Mouse (Mus musculus): ENCODE data around the gene Calcb. TPM values are rescaled to one million over a fixed set of nuclear protein-coding genes. Genes with fewer than 3 reads are reported as not detected.
"Not testable (repeated sequence)": the region's sequence is repeated elsewhere in the genome, so short reads cannot be mapped to it uniquely, and the experiment has no call there.

Calcb gene
- not detected in 2 replicates for polyA plus RNA-seq (2016; fragmentation: Nextera tagmentation; extraction: Ambion mirVana)

DNA sequence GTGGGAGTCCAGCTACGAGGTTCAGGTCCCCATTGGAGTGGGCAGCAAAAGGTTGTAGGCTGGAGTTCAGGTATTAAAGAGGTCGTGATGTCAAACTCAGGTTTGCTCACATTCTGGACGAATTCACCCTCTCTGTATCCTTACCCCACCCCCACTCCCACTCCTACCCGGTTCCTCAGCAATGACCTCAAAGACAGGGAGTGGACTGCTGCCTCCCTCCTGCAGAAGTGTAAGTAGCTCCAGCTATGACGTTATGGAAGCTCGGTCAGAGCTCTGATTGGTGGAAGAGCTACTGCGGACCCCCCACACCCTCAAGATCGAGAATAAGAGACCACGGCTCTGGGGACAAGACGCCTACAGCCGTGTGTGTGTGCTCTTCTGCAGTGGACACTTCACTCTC is at the start of gene Calcb:
Gene Calcb, plus strand, starts transcription at position 344 of the 400 bp plus-strand sequence.
- Histone ChIP-seq H3K36me3 (no peaks in the 10 kb centered on the region), H3K27ac (no peak within 1 kb of the TSS), H3K9me3 (replicated peaks) (no peaks in the 10 kb centered on the region), H3K4me1 (peaks cover 17% of the 10 kb centered on the region), H3K27me3 (ENCODE audit: low read depth, poor library complexity, severe bottlenecking) (peaks cover 51% of the 10 kb centered on the region), H3K4me3 (peak within 1 kb of the TSS; percentile 15; the same call in 1 of the 2 replicates)
- DNase-seq (ENCODE audit: low spot score), result no peak
- WGBS, result 7% methylated on average over 11 of the region's 11 CpGs

DNA sequence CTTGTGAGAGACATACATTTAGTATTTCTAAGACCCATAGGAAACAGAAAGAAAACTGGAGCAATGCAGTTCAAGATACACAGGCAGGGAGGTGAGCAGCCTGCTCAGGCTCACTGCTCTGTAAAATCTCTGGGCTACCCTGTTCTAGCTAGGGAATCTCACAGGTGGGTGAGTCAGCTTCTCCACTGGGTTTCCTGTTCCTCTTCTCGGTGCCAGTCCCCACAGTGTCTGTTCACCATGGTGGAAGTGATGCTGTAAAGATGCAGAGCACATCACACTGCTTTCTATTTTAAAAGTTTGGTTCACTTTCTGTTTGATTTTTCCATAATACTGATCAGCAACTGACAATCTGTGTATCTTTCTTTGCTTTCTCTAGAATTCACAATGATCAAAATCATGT is 47.0 kb upstream of the Calcb start:
- no peak for DNase-seq (ENCODE audit: low spot score)
- Histone ChIP-seq H3K27me3 (ENCODE audit: low read depth, poor library complexity, severe bottlenecking) (no peaks in the 10 kb centered on the region), H3K4me3 (no peak overlapping the region), H3K36me3 (no peaks in the 10 kb centered on the region), H3K27ac (no peak overlapping the region), H3K4me1 (no peaks in the 10 kb centered on the region), H3K9me3 (replicated peaks) (no peaks in the 10 kb centered on the region)
- WGBS, result 70% methylated on average over 1 of the region's 1 CpGs

DNA sequence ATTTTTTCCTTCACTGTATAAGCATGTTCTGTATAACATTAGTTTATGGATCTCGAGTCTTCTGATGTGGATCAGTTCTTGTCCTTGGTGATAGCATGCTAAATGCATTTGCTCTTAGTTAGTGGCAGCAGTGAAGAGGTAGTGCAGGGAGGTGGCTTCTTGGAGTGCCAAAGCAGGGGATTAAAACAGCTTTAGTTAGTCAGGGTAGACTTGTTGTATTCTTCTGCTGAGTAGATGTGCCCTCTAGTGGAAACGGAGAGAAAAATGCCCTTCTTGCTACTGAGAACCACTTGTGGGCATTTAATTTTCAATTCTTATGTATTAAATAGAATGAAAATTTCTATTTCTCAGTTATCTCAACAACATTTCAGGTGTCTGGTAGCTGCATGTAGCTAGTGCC is 45.7 kb upstream of the Calcb start:
- Histone ChIP-seq H3K9me3 (replicated peaks) (no peaks in the 10 kb centered on the region), H3K27me3 (ENCODE audit: low read depth, poor library complexity, severe bottlenecking) (no peaks in the 10 kb centered on the region), H3K4me1 (no peaks in the 10 kb centered on the region), H3K4me3 (no peak overlapping the region), H3K27ac (no peak overlapping the region), H3K36me3 (no peaks in the 10 kb centered on the region)
- WGBS, result 27% methylated on average over 2 of the region's 2 CpGs
- DNase-seq (ENCODE audit: low spot score), result no peak

GRCm38 (mm10) chr7:114692339-114692738 is 26.1 kb upstream of the Calcb start:
- Histone ChIP-seq H3K27me3 (ENCODE audit: low read depth, poor library complexity, severe bottlenecking) (no peaks in the 10 kb centered on the region), H3K9me3 (replicated peaks) (no peaks in the 10 kb centered on the region), H3K4me3 (no peak overlapping the region), H3K4me1 (no peaks in the 10 kb centered on the region), H3K27ac (no peak overlapping the region), H3K36me3 (no peaks in the 10 kb centered on the region)
- no peak for DNase-seq (ENCODE audit: low spot score)

DNA sequence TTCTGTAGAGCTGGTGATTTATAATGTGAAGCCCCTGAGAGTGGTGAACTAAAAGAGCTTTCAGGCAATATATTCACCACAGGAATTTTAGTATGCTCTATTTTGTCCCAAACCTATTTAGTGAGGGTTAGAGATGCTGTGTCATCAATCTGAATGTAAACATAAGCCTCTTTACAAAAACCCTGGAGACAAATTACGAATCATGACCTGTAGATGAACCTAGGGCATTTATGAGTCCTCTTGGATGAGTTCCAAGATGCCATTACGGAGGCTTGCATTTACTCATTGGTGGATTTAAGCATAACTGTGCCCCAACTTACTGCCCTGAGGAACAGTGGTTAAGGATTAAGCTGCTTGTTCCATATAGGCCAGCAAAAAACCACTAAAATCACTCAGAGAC is 17.6 kb upstream of the Calcb start:
- Histone ChIP-seq H3K36me3 (no peaks in the 10 kb centered on the region), H3K27me3 (ENCODE audit: low read depth, poor library complexity, severe bottlenecking) (no peaks in the 10 kb centered on the region), H3K4me3 (no peak overlapping the region), H3K9me3 (replicated peaks) (no peaks in the 10 kb centered on the region), H3K27ac (no peak overlapping the region), H3K4me1 (no peaks in the 10 kb centered on the region)
- WGBS, result 83% methylated on average over 2 of the region's 2 CpGs
- DNase-seq (ENCODE audit: low spot score), result no peak

DNA sequence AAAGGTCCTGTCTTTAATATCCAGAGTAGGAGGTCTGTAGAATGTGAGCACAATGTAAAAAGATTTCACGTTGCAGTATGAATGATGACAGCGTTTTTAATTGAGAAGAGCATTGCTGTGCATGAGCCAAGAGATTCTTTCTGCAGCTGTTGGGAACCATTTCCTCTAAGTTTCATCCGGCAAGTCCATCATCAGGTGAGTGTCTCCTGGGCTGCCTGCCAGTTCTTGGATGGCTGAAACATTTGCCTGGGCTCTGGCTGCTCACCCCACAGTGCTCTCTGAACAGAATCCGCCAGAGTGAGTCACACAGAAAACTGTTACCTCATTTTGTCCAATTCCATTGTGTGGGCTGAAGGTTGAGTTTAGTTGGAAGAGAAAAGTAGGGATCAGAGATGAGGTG is 11.7 kb upstream of the Calcb start:
- DNase-seq (ENCODE audit: low spot score), result no peak
- Histone ChIP-seq H3K27me3 (ENCODE audit: low read depth, poor library complexity, severe bottlenecking) (no peaks in the 10 kb centered on the region), H3K4me3 (no peak overlapping the region), H3K27ac (no peak overlapping the region), H3K36me3 (no peaks in the 10 kb centered on the region), H3K9me3 (replicated peaks) (no peaks in the 10 kb centered on the region), H3K4me1 (no peaks in the 10 kb centered on the region)
- 88% methylated on average over 4 of the region's 4 CpGs for WGBS

DNA sequence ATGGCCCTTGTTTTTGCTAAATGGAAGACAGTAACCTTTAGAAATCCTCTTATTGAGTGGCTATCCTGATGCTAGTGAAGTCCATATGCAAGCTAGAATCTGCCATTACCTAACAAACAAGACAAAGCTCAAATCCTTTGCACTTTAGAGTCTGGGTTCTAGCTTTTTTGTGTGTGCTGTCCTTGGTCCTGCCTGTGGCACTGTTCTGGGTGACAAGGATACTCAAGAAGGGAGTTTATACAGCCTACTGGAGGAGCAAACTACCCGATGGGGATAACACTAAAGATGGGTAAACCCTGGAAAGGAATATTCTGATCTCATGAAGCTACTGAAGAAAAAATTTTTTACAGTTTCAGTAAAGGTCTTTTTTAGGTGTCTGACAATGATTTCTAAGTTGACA is 11.0 kb upstream of the Calcb start:
- H3K4me1 ChIP-seq, result no peaks in the 10 kb centered on the region
- no peak overlapping the region for H3K4me3 ChIP-seq
- H3K9me3 ChIP-seq (replicated peaks), result no peaks in the 10 kb centered on the region
- DNase-seq (ENCODE audit: low spot score), result no peak
- 81% methylated on average over 1 of the region's 1 CpGs for WGBS
- H3K36me3 ChIP-seq, result no peaks in the 10 kb centered on the region
- H3K27ac ChIP-seq, result no peak overlapping the region
- no peaks in the 10 kb centered on the region for H3K27me3 ChIP-seq (ENCODE audit: low read depth, poor library complexity, severe bottlenecking)

GRCm38 (mm10) chr7:114710419-114710818 is 8.0 kb upstream of the Calcb start:
- 93% methylated on average over 2 of the region's 2 CpGs for WGBS
- Histone ChIP-seq H3K27me3 (ENCODE audit: low read depth, poor library complexity, severe bottlenecking) (no peaks in the 10 kb centered on the region), H3K27ac (no peak overlapping the region), H3K36me3 (no peaks in the 10 kb centered on the region), H3K9me3 (replicated peaks) (no peaks in the 10 kb centered on the region), H3K4me3 (no peak overlapping the region), H3K4me1 (no peaks in the 10 kb centered on the region)
- no peak for DNase-seq (ENCODE audit: low spot score)

- DNase-seq (ENCODE audit: low spot score), result no peak
- Histone ChIP-seq H3K9me3 (replicated peaks) (no peaks in the 10 kb centered on the region), H3K4me1 (peaks cover under 1% of the 10 kb centered on the region; the same call in 1 of the 2 replicates), H3K36me3 (no peaks in the 10 kb centered on the region), H3K4me3 (no peak overlapping the region), H3K27me3 (ENCODE audit: low read depth, poor library complexity, severe bottlenecking) (peaks cover 12% of the 10 kb centered on the region), H3K27ac (no peak overlapping the region)
- 80% methylated on average over 1 of the region's 1 CpGs for WGBS
These were observed 5.9 kb upstream of the Calcb start for GRCm38 (mm10) chr7:114712523-114712922.

DNA sequence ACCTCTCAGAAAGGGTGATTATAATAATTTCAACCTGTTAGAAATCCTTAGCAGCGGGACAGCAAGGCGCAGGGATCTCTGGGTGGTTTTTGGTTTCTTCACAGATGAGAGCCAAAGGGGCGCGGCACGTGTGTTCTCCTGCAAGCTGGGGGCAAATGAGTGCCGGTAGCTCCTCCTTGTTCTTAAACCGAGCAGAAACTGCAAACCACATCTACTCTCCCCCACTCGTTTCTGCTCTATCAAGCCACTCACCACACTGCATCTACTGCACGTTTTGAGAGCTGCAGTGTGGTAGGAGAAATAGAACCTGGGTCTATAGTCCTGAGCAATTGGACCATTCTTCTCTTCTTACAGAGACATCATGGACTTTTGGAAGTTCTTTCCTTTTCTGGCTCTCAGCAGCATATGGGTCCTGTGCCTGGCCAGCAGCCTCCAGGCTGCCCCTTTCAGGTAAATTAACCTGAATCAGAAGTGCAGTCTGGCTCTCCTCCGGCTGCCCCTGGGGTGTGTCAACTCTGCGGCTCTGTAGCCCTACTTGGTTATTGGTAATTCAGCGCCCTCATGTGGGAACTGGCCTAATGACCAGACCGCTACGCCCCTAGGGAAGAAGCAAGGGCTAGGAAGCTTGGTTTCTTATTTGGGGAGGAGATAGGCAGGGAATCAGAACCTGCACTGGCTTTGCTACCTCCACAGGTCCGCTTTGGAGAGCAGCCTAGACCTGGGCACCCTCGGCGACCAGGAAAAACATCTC is 1.1 kb downstream of the Calcb start:
- WGBS, result 3% methylated on average over 17 of the region's 17 CpGs
- Histone ChIP-seq H3K9me3 (replicated peaks) (no peaks in the 10 kb centered on the region), H3K27ac (no peak overlapping the region), H3K36me3 (no peaks in the 10 kb centered on the region), H3K4me1 (peaks cover 17% of the 10 kb centered on the region), H3K4me3 (peak overlapping the region; percentile 15; the same call in 1 of the 2 replicates), H3K27me3 (ENCODE audit: low read depth, poor library complexity, severe bottlenecking) (peaks cover 51% of the 10 kb centered on the region)
- DNase-seq (ENCODE audit: low spot score), result peak; percentile 52

DNA sequence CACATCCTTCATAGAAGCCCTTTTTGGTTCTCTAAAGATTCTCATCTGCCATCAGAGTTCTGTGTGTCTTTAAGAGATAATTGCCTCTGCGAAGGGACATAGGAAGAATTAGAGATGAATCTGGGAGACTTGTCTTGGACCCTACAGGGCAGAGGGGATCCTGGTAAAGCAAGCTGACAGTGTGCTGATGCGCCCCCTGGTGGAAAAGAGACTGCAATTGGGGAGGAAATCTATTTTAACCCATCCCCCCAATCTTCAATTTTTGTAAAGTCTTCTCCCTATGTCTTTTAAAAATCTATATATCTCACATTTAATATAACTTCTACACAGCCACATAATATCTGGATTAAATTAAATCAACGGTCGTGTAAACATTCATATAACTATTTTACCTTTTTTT is 11.3 kb downstream of the Calcb start:
- not testable (repeated sequence) for DNase-seq (ENCODE audit: low spot score); H3K36me3 ChIP-seq; H3K4me1 ChIP-seq; H3K4me3 ChIP-seq; H3K27me3 ChIP-seq (ENCODE audit: low read depth, poor library complexity, severe bottlenecking); H3K27ac ChIP-seq; H3K9me3 ChIP-seq (replicated peaks)
- WGBS, result 65% methylated on average over 4 of the region's 4 CpGs

- 83% methylated on average over 6 of the region's 6 CpGs for WGBS
- H3K4me3 ChIP-seq, result no peak overlapping the region
- no peaks in the 10 kb centered on the region for H3K36me3 ChIP-seq
- H3K27ac ChIP-seq, result no peak overlapping the region
- no peaks in the 10 kb centered on the region for H3K27me3 ChIP-seq (ENCODE audit: low read depth, poor library complexity, severe bottlenecking)
- H3K4me1 ChIP-seq, result no peaks in the 10 kb centered on the region
- H3K9me3 ChIP-seq (replicated peaks), result no peaks in the 10 kb centered on the region
- no peak for DNase-seq (ENCODE audit: low spot score)
These were observed 12.7 kb downstream of the Calcb start for GRCm38 (mm10) chr7:114731175-114731574.

DNA sequence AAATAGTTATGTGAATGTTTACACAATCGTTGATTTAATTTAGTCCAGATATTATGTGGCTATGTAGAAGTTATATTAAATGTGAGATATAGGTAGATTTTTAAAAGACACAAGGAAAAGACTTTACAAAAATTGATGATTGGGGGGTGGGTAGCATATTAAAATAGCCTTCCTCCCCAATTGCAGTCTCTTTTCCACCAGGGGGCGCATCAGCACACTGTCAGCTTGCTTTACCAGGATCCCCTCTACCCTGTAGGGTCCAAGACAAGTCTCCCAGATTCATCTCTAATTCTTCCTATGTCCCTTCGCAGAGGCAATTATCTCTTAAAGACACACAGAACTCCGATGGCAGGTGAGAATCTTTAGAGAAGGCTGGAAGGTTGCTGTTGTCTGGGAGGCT is 13.3 kb downstream of the Calcb start:
- not testable (repeated sequence) for H3K9me3 ChIP-seq (replicated peaks); H3K4me3 ChIP-seq; H3K36me3 ChIP-seq; DNase-seq (ENCODE audit: low spot score); H3K4me1 ChIP-seq; H3K27ac ChIP-seq; H3K27me3 ChIP-seq (ENCODE audit: low read depth, poor library complexity, severe bottlenecking)
- WGBS, result 43% methylated on average over 4 of the region's 4 CpGs

DNA sequence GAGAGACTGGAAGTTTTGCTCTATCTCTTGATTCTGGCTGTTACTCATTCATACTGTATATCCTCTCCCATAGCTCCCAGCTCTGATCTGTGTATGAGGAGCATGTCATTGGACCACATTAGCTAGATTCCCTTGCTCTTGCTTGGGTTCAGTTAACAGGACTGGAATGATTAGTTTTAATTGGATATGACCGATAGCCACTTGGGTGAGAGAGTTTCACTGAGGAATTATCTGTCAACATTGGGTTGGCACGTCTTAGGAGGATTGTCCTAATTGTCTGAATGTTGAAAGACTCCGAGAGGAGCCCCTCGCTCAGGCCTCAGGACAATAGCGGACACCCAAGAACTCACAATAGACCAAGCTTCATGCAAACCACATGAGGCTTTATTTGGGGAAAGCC is 17.8 kb downstream of the Calcb start:
- no peak overlapping the region for H3K4me3 ChIP-seq
- DNase-seq (ENCODE audit: low spot score), result no peak
- no peaks in the 10 kb centered on the region for H3K9me3 ChIP-seq (replicated peaks)
- H3K4me1 ChIP-seq, result no peaks in the 10 kb centered on the region
- no peak overlapping the region for H3K27ac ChIP-seq
- 90% methylated on average over 5 of the region's 5 CpGs for WGBS
- H3K27me3 ChIP-seq (ENCODE audit: low read depth, poor library complexity, severe bottlenecking), result no peaks in the 10 kb centered on the region
- no peaks in the 10 kb centered on the region for H3K36me3 ChIP-seq
